Mouse (Mus musculus) lung, adult 2 months (tissue): ENCODE measurements around the gene Fcrl1.

ENCODE experiments used
- CTCF ChIP-seq: fragments of 200-500 bp; IDR thresholded peaks from 2 replicates; pipeline ENCODE4 v1.5.1; 2011; ENCODE audit warnings: mild to moderate bottlenecking, low read length, control low read depth; ENCODE audit not compliant: insufficient read depth
- POLR2A ChIP-seq: fragments of 200-500 bp; IDR thresholded peaks from 2 replicates; pipeline ENCODE4 v1.6.1; 2011; ENCODE audit warnings: low read depth, mild to moderate bottlenecking, control low read depth, low read length, borderline replicate concordance; ENCODE audit errors: extremely low read depth

DNA sequence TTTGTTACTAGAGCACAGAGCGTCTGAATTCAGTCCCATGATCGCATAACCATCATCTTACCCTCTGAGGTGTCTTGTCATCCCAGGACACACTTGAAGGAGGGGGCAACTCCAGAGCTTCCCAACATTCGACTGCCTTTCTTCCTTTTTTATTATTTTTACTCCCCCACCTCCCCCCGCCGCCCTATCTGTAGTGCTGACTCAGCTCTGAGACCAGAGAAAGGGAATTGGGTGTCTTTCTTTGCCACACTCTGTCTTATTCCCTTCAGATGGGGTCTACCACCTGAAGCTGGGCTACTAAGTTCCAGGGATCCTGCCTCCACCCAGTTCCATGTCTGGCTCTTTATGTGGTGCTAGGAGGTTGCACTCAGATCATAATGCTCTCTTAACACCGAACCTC, 34.4 kb downstream of the Fcrl1 start:
- TF ChIP-seq CTCF (no peak), POLR2A (no peak)
